Mouse (Mus musculus): ENCODE measurements around the gene Bbip1.

- TF ChIP-seq CTCF (IDR thresholded peaks at IDR 0.05; ENCODE audit: control insufficient read depth, insufficient read depth, insufficient read length) (no peak), USF1 (IDR thresholded peaks at IDR 0.05; ENCODE audit: low read depth) (no peak), FOSL1 (IDR thresholded peaks at IDR 0.05; ENCODE audit: insufficient read depth, low read length, poor library complexity, severe bottlenecking) (no peak)
These were observed 40.2 kb upstream of the Bbip1 start for GRCm38 (mm10) chr19:53984628-53985027.
